Mouse (Mus musculus): ENCODE results near the gene Shisa6. TPM values are rescaled to one million over a fixed set of nuclear protein-coding genes. Genes with fewer than 3 reads are reported as not detected.
A peak's percentile ranks its signal among the peaks of the same experiment; 100 is the strongest.

The Shisa6 gene
- total RNA-seq, 2 experiments from 2014 or later = 16.8 to 21.6 TPM

- DNase-seq (ENCODE audit: low spot score in 2 of 2) = peak in 1 of 2 experiments; percentile 12
Measured at GRCm38 (mm10) chr11:66247115-66247514, 278.6 kb downstream of the Shisa6 start.

GRCm38 (mm10) chr11:66236557-66236956, 289.2 kb downstream of the Shisa6 start:
- no peak for DNase-seq (ENCODE audit: low spot score in 2 of 2)

GRCm38 (mm10) chr11:66232891-66233290, 292.9 kb downstream of the Shisa6 start:
- no peak for DNase-seq (ENCODE audit: low spot score in 2 of 2)

GRCm38 (mm10) chr11:66222133-66222532, 303.6 kb downstream of the Shisa6 start:
- DNase-seq (ENCODE audit: low spot score in 2 of 2) = peak; percentile 39 to 61

- DNase-seq (ENCODE audit: low spot score in 2 of 2) = peak; percentile 9 to 34
Measured at GRCm38 (mm10) chr11:66218469-66218868, 307.3 kb downstream of the Shisa6 start.

- peak; percentile 6 to 13 for DNase-seq (ENCODE audit: low spot score in 2 of 2)
Measured at GRCm38 (mm10) chr11:66188627-66189287, 337.0 kb downstream of the Shisa6 start.

- no peak for DNase-seq (ENCODE audit: low spot score in 2 of 2)
Measured at GRCm38 (mm10) chr11:66188146-66188545, 337.6 kb downstream of the Shisa6 start.

GRCm38 (mm10) chr11:66177781-66178180, 348.0 kb downstream of the Shisa6 start:
- DNase-seq (ENCODE audit: low spot score in 2 of 2) = no peak

- DNase-seq (ENCODE audit: low spot score in 2 of 2) = peak; percentile 76 to 84
Measured at GRCm38 (mm10) chr11:66167801-66168651, 357.7 kb downstream of the Shisa6 start, which contains the start of gene Dnah9. Dnah9 (minus strand) TSS chr11:66168551.

GRCm38 (mm10) chr11:66164022-66164421, 361.7 kb downstream of the Shisa6 start:
- DNase-seq (ENCODE audit: low spot score in 2 of 2) = no peak
